Mouse (Mus musculus) cortical plate, adult 2 months (tissue): ENCODE results near the gene Barhl1.

Experiments used
- CTCF ChIP-seq: fragments of 200-500 bp; IDR thresholded peaks from 2 replicates; pipeline ENCODE4 v1.5.1; 2011; ENCODE audit warnings: mild to moderate bottlenecking, control low read depth, low read length; ENCODE audit not compliant: insufficient read depth; ENCODE audit errors: extremely low read depth
- POLR2A ChIP-seq: fragments of 200-500 bp; IDR thresholded peaks from 2 replicates; pipeline ENCODE4 v1.6.1; 2011; ENCODE audit warnings: mild to moderate bottlenecking, low read length, control low read depth; ENCODE audit not compliant: insufficient read depth; ENCODE audit errors: extremely low read depth

DNA sequence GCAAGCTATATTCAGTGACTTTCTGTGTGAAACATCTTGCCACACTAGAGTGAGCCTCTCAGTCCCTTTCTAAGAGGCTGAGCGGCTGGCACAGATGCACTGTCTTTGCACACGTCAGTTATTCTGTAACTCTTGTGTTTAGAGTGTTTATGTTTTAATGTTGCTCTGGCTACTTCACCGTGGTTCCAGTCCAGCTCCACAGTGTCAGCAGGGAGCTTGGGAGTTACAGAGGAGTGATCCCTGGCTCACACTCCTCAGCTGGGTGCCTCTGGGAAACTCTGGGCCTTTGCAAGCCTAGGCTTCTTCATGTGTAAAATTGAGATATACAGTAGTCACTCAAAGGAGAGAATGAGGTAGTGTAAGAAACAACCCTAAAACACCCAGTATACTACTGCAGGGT lies 34.4 kb downstream of the Barhl1 start:
- TF ChIP-seq CTCF (no peak), POLR2A (no peak)
